Mouse (Mus musculus) cerebellum, postnatal 25 days (tissue): ENCODE measurements around the gene Ces2c.
"Not testable (repeated sequence)": the region's sequence is repeated elsewhere in the genome, so short reads cannot be mapped to it uniquely, and the experiment has no call there.

Experiments
- DNase-seq, 2 experiments: peaks; one replicate each; pipeline ENCODE4 v3.0.0; 2021; ENCODE audit warnings: mixed read lengths in 2 of 2

The Ces2c gene

GRCm38 (mm10) chr8:104846831-104847230 is at the start of gene Ces2c:
TSS of gene Ces2c (plus strand) at chr8:104847068.
- no peak for DNase-seq

DNA sequence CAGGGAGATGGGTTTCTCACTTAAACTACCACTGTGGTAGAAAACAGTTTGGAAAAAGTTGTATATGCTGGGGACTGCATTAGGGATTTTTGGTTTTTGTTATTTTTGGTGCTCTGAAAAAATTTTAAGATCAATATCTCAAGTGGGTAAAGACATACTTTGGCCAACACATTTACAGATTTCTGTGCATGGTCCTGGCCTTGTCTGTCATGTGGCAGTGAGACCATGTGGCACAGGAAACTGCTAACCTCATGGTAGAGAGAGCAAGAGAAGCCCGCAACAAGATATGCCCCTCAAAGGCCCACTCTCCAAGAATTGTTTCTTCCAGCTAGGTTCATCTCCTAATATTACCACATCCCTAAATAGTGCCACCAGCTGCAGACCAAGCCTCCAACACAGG is 47.5 kb upstream of the Ces2c start:
- no peak for DNase-seq

DNA sequence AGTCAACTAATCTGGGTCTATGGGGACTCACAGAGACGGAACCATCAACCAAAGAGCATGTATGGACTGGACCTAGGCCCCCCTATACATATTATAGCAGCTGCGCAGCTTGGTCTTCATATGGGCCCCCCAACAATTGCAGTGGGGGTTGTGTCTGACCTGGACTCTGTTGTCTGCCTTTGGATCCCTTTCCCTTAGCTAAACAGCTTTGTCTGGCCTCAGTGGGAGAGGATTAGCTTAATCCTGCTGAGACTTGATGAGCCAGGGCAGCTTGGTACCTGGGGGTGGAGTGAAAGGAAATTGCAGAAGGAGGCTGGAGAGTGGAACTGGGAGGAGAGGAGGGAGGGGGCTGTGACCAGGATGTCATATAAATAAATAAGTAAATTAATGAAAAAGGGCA is 40.7 kb upstream of the Ces2c start:
- DNase-seq = no peak

DNA sequence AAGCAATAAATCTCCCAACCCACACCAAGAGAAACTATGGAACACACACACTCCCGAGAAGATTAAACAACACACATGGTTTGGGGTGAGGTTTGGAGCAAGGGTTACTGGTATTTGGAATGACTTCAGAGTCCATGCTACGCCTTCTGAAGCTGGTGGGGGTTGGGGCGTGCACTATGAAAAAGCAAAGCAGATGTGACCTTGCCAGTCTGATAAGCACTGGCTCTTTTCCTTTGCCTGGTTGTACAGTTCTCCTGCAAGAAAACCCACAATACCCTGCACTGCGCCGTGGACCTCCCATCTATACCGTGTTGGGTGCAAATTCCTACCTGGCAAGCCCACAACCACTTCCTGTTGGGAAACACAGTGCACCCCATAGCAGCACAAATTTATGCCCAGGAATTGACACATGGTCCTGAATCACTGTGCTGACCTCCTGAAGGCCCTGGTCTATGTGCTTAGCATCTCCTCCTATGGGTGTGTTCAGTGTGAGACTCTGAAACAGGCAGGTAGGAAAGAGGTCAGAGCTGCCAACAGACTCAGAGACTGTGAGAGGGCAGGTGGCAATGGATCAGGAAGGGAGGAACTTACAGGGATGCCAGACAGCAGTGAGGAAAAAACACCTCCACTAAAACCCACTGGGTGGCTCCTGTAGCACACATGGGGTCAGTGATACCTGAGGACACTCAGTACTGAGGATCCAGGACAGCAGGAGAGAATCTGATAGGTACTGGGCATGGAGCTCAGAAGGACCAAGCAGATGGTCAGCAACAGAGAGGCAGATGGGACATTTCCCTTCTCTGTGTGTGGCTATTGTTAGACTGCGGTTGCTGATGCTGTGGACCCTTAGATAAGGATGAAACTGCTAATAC is 38.1 kb upstream of the Ces2c start:
- peak; percentile 64 for DNase-seq

DNA sequence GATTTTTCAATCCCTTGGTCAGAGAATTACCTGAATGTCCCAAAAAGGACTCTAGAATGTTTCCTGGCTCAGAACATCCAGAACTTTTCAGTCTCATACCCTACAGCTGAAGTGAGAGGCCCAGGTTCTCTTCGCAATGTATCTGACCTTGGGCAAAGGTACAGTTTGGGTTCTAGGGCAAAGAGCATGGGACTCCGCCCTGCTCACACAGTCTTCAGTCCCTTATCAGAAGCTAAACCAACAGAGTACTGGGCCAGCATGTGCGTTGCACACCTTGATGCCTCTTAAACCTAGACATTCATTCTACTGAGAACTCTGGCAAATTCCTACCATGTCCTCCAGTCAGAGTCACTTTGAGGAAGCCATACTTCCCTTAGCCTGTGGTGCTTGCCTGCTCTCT is 37.4 kb upstream of the Ces2c start:
- peak in 1 of 2 experiments; percentile 26 for DNase-seq

GRCm38 (mm10) chr8:104826912-104827311 is 20.0 kb upstream of the Ces2c start:
- no peak for DNase-seq

DNA sequence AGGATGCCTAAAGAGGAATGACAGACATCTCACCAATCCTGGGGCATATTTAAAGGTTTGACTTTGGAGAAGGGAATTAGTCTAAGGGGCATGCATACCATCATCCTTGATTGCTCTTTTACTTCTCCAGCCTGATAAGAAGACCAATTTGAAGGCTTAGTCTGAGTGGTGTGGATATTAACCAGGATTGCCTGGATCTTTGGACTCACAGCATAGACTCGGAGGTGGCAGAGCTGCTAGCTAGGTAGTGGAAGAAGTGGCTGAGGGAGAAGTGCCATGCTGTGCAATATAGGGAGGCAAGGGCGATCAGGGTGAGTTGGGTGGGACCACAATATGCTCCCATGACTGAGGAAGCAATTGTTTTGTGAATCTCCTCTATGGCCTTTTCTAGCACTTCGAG is 18.6 kb upstream of the Ces2c start:
- DNase-seq = no peak

DNA sequence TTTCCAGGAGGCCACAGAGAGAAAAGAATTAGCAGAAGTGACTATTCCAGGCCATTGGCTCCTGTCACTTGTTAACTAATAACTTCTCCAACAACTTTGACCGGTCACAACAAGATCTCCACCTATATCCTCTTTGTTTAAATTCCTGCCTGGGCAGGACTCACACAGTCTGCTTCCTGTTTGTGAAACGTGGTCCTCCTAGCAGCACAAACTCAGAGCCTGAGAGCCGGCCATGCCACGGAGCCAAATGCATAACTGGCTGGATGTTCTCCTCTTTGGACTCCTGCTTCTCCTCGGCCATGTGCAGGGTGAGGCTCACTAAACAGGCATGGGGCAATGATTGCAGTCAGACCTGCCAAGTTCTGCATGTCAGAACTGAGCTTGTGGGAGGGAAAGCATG is 15.4 kb upstream of the Ces2c start, which contains the start of gene Ces2b:
Gene Ces2b, plus strand, starts transcription at position 133 of the 400 bp plus-strand sequence.
- no peak for DNase-seq

- no peak for DNase-seq
Observed at GRCm38 (mm10) chr8:104841360-104842078, 5.3 kb upstream of the Ces2c start.

DNA sequence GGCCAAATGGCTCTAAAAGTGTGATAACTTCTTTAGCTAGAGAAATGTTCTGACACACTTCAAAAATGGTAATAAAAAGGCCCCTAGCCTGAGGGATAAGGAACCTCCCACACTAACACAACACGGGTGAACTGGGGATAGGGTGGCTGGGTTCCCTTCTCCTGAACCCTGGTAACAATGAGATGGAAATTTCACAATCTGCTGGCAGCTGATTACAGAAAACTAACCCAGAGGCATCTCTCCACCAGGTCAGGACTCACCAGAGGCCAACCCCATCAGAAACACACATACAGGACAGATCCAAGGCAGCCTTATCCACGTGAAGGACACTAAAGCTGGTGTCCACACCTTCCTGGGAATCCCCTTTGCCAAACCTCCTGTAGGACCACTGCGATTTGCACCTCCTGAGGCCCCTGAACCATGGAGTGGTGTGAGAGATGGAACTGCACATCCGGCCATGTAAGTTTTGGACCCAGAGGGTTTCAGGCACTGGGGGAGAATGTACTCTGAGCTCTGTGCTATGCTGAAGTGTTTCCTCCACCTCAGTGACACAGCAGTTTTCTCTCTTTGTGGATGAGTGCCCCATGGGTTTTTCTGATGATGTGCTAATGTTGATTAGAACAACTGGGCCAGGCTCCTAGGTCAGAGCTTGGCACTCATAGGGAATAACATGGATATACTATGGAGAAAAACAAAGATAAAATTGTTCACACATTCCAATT is 1.0 kb downstream of the Ces2c start:
- no peak for DNase-seq

DNA sequence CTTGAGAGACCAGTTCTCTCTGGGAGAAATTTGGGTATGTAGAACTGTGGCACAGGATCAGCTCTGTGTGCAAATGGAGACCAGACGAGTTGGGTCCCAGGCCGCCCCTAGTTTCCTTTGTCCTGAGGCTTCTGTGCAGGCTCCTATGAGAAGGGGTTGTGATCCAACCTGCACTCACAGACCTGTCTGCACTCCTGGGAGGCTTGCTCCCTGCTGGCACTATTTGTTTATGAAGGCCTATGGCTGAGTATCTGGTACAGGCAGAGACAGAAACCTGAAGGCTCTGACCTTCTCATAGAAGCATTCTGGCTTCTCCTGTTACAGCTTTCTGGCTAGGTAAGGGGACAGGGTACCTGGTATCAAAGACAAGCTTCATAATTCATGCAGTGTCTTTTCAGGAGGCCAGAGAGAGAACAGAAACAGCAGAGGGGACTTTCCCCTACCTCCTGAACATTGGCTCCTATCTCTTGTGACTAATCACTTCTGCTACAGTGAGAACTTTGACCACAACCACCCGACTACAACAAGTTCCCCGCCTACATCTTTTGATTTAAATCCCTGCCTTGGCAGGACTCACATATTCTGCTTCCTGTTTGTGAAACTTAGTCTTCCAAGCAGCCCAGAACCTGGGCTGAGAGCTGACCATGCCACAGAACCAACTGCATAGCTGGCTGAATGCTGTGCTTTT is 20.1 kb downstream of the Ces2c start:
- DNase-seq = not testable (repeated sequence)

- DNase-seq = not testable (repeated sequence)
Observed at GRCm38 (mm10) chr8:104868876-104869275, 22.0 kb downstream of the Ces2c start.

GRCm38 (mm10) chr8:104886223-104886926 is 39.5 kb downstream of the Ces2c start:
- not testable (repeated sequence) for DNase-seq

- DNase-seq = no peak
Observed at GRCm38 (mm10) chr8:104901746-104902145, 54.9 kb downstream of the Ces2c start.
